24 mouse cellular contexts compared by ENCODE assay signal in genomic region chr14:59530801-59531200, GRCm38 (mm10).
"Had no signal": no experiment of that assay in that cellular context is flagged by ENCODE, and none has a peak within 500 bp of the region (broad histone marks: within the 10 kb centered on the region; RNA-seq: fewer than 3 reads in every experiment).

No protein-coding gene starts in this region.

- H3K27me3 ChIP-seq: heart, embryonic 12.5 days; hindbrain, embryonic 12.5 days; intestine, embryonic 15.5 days; limb, embryonic 12.5 days had no signal

- H3K36me3 ChIP-seq: heart, embryonic 12.5 days; hindbrain, embryonic 12.5 days; intestine, embryonic 15.5 days; limb, embryonic 10.5 days; limb, embryonic 12.5 days had no signal

- H3K9ac ChIP-seq: heart, embryonic 12.5 days; hindbrain, embryonic 12.5 days; hindbrain, embryonic 14.5 days; intestine, embryonic 15.5 days; limb, embryonic 12.5 days had no signal

- H3K4me1 ChIP-seq: heart, embryonic 12.5 days; hindbrain, embryonic 12.5 days; intestine, embryonic 15.5 days; limb, embryonic 10.5 days; limb, embryonic 12.5 days had no signal

- H3K4me2 ChIP-seq: heart, embryonic 12.5 days; hindbrain, embryonic 12.5 days; hindbrain, embryonic 14.5 days; intestine, embryonic 15.5 days; limb, embryonic 12.5 days had no signal

- DNase-seq: gastrocnemius, adult 2 months; gastrocnemius, postnatal 10 days; gastrocnemius, postnatal 25 days; heart, adult 2 months; heart, postnatal 10 days; heart, postnatal 4 days; kidney, adult 18-20 months; kidney, adult 8-10 months; kidney, postnatal 10 days; kidney, postnatal 25 days; kidney, postnatal 4 days had no signal

- ATAC-seq: forebrain, embryonic 16.5 days; hindbrain, embryonic 16.5 days; inflammation-experienced regulatory T-cells, adult 6 months; intestine, embryonic 15.5 days; intestine, postnatal 0 days had no signal

- H3K4me3 ChIP-seq: gastrocnemius, adult 2 months; heart, adult 2 months; heart, embryonic 12.5 days; hindbrain, embryonic 10.5 days; hindbrain, embryonic 12.5 days; intestine, embryonic 15.5 days; layer of hippocampus, adult 2 months; left cerebral cortex, adult 2 months; limb, embryonic 10.5 days; limb, embryonic 12.5 days had no signal

- H3K9me3 ChIP-seq: heart, embryonic 12.5 days; hindbrain, embryonic 10.5 days; hindbrain, embryonic 12.5 days; intestine, embryonic 15.5 days; limb, embryonic 10.5 days; limb, embryonic 12.5 days had no signal

- H3K27ac ChIP-seq: gastrocnemius, adult 2 months; heart, adult 2 months; hindbrain, embryonic 10.5 days; hindbrain, embryonic 12.5 days; hindbrain, embryonic 14.5 days; intestine, embryonic 15.5 days; layer of hippocampus, adult 2 months; left cerebral cortex, adult 2 months; limb, embryonic 10.5 days; limb, embryonic 12.5 days had no signal
